Mouse (Mus musculus) urinary bladder, postnatal 25 days (tissue): ENCODE results near the gene Cfap157.

Experiments
- DNase-seq: peaks from one replicate; pipeline ENCODE4 v3.0.0; 2022; ENCODE audit warnings: low spot score

Gene Cfap157

DNA sequence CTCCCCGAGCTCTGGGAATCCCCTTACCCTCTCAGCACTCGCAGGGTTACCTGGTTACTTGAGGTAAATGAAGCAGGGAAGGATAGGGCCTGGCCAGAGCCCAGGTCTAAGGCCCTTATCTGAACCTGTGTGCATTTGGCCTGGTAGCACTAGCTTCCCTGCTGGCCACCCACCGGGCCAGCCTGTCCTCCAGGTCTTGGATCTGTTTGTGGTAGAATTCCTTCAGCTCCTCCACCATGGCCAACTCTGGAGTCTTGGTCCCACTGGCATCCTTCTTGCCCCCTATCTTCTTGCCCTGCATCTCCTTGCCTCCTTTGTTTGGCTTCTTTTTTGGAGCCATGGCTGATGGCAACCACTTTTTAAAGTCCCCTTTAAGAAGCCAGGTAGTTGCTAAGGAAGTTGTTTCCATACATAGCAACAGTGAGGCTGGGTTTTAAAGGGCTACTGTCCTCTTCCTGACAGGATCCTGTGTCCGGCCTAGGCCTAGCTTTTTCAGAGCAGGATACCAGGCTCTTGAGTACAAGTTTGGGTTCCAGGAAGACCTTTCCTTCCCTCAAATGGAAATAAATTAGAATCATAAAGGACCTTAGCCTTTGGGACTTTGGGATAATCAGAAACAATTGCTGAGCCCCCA, at the start of gene Cfap157:
Cfap157 (minus strand) TSS at position 381 of the 634 bp plus-strand sequence.
- no peak for DNase-seq

DNA sequence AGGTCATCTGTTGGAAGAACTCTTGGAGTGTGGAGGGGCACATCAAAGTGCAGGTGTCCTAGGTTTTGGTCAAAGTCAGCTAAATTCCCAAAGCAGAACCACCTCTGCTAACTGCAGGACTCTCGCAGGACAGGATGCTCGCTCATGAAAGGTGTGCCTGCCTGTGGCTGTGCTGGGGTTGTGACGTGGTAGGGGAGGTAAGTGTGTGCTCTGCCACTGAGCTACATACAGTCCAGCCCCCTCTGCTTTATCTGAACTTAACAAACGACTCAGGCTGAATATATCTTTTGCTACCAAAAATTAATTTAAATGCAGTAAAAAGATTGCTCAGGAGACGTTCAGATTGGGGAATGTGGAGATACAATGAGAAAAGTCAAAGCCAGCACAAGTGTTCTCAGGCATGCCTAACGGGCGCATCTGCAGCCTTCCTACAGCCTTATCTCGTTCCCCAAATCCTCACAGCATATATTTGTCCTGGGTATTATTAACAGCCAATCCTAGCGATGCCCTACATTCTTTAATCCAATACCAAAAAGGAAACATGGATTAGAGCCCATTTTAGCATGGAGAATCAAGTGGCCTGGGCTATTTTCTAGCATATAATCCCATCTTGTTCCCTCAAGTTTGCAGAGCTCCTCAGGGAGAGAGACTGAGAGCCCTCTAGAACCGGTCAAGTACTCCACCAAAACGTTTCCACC, 44.9 kb upstream of the Cfap157 start:
- DNase-seq = no peak

GRCm38 (mm10) chr2:32825796-32826195, 41.6 kb upstream of the Cfap157 start:
- no peak for DNase-seq

DNA sequence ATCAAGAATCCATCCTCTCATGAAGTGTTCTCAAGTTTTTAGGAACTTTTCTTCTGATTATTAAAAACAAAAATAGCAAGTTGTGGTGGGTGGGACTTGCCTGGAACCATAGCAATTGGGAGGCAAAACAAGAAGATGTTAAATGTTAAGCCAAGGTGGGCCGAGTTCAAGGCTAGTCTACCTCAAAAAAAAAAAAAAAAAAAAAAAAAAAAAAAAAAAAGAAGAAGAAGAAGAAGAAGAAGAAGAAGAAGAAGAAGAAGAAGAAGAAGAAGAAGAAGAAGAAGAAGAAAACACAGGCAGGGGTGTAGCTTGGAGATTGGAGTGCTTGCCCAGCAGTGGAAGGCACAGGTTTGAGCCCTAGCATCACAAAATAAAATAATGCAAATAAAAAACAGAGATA, 40.5 kb upstream of the Cfap157 start:
- DNase-seq = no peak

- DNase-seq = no peak
Observed at GRCm38 (mm10) chr2:32824181-32824580, 40.0 kb upstream of the Cfap157 start.

GRCm38 (mm10) chr2:32823579-32824154, 39.4 kb upstream of the Cfap157 start:
- no peak for DNase-seq

DNA sequence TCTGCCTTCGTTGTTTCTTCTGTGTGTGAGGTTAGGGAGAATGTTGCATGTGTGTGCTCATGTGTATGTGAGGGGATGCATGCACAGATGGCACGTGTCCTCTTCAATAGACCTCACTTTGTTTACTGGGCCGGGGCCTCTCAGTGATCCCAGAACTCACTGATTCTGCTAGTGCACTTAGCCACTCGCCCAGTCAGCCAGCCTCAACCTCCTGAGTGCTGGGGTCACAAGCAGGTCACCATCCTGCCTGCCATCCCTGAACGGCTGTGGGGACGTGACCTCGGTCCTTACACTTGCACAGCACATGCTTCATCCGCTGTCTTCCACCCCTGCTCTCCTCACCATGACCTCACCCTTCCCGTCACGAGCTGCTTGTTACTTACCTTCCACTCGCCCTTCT, 38.9 kb upstream of the Cfap157 start:
- no peak for DNase-seq

DNA sequence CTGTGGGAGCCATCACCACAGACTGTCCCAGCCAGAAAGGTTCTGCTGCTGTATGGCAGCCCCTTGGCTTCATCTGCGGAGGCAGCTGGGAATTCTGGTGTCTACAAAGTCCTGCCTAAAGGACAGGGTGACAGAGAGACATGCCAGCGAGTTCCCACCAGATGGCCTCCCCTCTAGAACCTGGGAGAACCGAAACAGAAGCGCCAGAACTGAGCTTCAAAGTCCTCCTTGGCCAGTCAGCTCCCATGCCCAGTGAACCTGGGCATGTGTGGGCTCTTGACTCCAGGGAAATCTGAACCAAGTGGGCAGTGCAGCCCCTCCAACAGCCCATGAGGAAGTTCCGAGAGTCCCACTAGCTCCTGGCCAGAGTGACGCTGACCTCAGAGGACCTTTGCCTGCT, 38.4 kb upstream of the Cfap157 start:
- DNase-seq = no peak

DNA sequence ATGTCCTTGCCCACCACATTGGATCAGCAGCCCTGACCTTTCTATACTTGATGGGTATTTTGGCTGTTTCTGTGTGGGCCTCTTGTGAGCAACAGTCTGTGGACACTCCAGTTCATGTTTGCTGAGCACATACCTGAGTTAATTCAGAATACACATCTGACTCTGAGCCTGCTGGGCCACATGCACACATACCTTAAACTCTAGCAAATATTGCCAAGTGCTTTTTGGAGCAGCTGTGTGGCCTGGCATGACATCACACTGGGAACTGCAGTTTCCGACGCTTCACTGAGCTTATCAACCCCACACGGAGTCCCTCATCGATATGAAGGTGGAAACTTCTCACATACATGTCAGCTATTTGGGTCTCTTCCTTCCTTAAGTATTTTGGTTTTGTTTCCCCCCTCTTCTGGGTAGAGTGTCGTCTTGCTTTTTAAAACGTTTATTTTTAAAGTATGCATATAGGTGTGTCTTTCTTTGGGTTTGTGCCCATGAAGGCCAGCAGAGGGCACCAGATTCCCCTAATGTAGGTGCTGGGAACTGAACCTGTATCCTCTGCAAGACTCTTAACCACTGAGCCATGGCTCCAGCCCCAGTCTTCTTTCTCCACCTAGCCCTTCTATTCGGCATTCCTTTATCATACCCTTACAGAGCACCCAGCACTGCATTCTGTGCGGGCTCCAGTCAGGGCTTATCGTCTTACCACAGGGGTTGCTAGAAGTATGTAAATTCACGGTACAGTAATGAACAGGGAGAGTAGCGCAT, 37.0 kb upstream of the Cfap157 start:
- peak; percentile 15 for DNase-seq

- DNase-seq = no peak
Observed at GRCm38 (mm10) chr2:32818208-32818607, 34.0 kb upstream of the Cfap157 start.

GRCm38 (mm10) chr2:32817589-32817988, 33.4 kb upstream of the Cfap157 start:
- no peak for DNase-seq

DNA sequence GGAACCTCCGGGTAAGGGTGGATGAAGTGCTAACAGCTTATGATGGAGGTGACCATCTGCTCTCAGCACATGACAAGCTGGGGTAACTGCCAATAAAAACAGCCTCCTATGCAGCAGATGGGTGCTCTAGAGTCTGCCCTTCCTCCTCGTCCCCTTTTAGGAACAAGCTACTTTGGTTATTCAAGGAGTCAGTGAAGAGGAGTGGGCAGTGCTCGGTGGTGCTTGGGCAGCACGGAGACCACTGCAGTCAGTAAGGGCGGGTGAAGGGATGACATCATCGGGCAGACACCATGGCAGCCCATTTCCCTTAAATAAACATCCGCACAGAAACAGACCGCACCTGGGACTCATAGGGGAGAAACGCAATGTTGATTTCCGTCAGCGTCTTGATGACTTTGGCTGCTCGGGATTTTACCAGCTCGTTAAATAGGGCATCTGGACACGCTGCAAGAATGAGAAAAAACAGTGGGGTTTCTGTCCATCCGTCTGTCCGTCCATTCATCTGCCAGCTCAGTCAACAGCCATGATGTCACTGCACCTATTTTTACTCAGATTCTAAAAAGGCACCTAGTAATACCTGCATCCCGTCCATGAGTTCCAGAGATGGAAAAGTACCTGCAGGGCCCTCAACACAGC, 32.8 kb upstream of the Cfap157 start:
- DNase-seq = no peak

DNA sequence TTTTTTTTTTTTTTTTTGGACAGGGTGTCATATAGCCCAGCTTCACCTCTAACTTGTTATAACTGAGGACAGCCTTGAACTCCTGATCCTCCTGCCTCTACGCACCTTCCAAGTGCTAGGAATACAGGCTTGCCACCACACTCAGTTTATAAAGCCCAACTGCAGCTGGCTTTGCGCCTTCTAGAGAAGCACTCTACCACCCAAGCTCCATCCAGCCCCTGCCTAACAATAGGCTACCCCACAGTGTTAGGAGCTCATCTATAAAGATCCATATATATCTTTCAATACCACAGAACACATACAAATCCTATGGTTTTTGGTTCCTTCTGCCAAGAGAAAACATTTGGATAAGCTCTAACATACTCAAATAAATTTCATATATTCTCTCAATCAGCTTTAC, 32.3 kb upstream of the Cfap157 start:
- DNase-seq = no peak

GRCm38 (mm10) chr2:32811959-32812358, 27.7 kb upstream of the Cfap157 start:
- DNase-seq = no peak

GRCm38 (mm10) chr2:32808816-32809566, 24.8 kb upstream of the Cfap157 start:
- DNase-seq = no peak

DNA sequence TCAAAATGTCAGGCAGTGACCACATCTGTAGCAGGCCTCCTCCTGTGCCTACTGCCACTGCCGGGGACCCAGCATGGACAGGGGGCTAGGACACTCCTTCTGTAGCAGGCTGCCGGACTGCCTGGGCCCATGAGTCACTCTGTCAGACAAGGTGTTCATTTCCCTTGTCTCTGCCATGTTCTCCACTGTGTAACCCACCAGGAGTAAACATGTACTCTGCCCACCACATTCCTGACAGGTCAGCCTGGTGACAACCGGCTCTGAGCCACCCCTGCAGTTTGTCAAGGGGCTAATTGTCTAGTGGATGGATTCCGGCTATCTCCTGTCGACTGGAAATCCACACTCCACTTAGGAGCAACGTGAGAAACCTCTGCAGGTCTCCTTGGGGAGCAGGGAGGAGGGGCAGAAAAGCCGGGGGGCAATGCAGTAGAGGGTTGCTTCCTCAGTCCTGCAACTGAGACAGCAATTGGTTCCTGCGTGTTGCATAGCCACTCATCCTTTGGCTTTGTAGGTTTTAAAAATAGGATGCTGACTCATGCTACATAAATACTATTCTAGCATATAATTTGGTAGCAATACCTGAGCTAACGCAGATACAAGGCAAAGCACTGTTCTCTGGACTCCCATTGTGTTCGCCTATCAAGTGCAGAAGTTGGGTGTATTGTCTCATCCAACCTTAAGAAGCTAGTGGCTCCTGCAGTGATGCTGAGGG, 14.2 kb upstream of the Cfap157 start:
- no peak for DNase-seq

DNA sequence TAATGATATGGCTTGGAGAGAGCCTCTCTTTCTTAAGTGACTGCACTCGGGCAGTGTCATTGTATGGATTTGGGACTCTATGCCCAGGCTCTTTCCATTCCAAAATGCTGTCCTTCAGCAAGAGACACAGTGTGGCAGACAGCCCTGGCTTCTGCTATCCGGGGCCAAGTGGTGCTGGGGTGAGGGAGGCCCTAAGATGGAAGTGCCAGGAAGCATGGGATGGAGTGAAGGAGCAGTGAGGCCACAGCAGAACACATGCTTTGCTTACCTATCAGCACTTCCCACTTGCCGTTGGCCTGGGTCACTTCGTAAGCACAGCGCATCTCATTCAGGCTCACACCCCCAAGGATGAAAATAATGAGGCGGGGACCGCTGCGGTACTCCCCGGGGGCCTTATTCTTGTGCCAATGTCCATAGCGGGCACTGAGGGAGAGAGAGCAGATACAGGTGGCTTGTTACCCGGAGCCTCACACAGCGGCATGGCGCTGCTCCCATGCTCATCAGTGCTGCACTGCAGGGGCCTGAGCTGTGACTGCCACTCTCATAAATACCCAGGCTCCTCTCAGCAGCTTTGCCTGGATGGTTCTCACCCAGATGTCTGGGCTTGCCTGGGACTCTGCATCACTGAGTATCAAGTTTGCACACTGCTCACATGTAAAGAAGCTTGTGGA, 11.7 kb upstream of the Cfap157 start:
- DNase-seq = no peak

GRCm38 (mm10) chr2:32791297-32791696, 7.1 kb upstream of the Cfap157 start:
- DNase-seq = peak; percentile 33

DNA sequence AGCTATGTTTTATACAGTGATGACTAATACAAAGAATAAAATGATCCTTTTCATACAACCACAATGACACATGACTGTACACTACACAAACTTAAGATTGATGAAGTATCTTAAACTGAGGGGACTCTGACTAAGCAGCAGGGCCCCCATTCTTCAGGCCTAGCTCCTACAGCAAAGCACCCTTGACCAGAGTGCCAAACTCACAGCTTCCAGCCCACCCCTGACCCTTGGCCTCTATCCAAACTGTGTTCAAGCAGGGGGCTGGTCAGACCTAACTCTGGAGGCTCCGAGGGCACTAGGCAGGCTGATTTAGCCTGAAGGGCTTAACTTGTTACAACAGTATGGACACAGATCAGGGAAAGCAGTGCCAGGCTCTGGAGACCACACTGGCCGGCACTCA, 4.4 kb upstream of the Cfap157 start:
- DNase-seq = no peak

- DNase-seq = no peak
Observed at GRCm38 (mm10) chr2:32787176-32787575, 2.9 kb upstream of the Cfap157 start.
